9 mouse cellular contexts compared by ENCODE assay signal in genomic region chr5:36089243-36089642, GRCm38 (mm10).
DNase-seq lines count a peak whose midpoint lies in the region; ATAC-seq and TF ChIP-seq lines count a peak whose summit lies in the region.
"Had no signal": no experiment of that assay in that cellular context is flagged by ENCODE, and none has a peak within 500 bp of the region (broad histone marks: within the 10 kb centered on the region; RNA-seq: fewer than 3 reads in every experiment).

No protein-coding gene starts in this region.

- H3K27me3 ChIP-seq in kidney, postnatal 0 days (ENCODE audit: insufficient read depth, low read length): no peaks in the 10 kb centered on the region
- H3K27me3 ChIP-seq in forebrain, embryonic 12.5 days: peaks cover 4% of the 10 kb centered on the region
- H3K27me3 ChIP-seq: limb, embryonic 13.5 days had no signal

- 47% methylated on average over 2 of the region's 2 CpGs for WGBS in kidney, postnatal 0 days
- 91% methylated on average over 2 of the region's 2 CpGs for WGBS in forebrain, embryonic 12.5 days

- H3K9me3 ChIP-seq in kidney, postnatal 0 days (replicated peaks; ENCODE audit: low read length): no peaks in the 10 kb centered on the region
- no peaks in the 10 kb centered on the region for H3K9me3 ChIP-seq in forebrain, embryonic 12.5 days
- H3K9me3 ChIP-seq: limb, embryonic 13.5 days had no signal

- H3K36me3 ChIP-seq in kidney, postnatal 0 days (ENCODE audit: insufficient read depth, low read length): no peaks in the 10 kb centered on the region
- H3K36me3 ChIP-seq in forebrain, embryonic 12.5 days (replicated peaks): no peaks in the 10 kb centered on the region
- H3K36me3 ChIP-seq: limb, embryonic 13.5 days had no signal

- intact Hi-C loops in gastrocnemius, postnatal 14 days (cut with DNase I; ENCODE audit: low total_unique reads): no loop called here

- no peak for TF ChIP-seq CTCF in kidney, postnatal 0 days (IDR thresholded peaks at IDR 0.05; ENCODE audit: low read depth)
- TF ChIP-seq CTCF in bone marrow macrophage, adult 2 months (IDR thresholded peaks at IDR 0.05; ENCODE audit: low read depth, low read length): no peak

- TF ChIP-seq POLR2A in bone marrow macrophage, adult 2 months (IDR thresholded peaks at IDR 0.05; ENCODE audit: borderline replicate concordance, low read depth, low read length): no peak

- DNase-seq in kidney, postnatal 0 days (ENCODE audit: low spot score): peak; percentile 57
- no peak for DNase-seq in kidney, adult 8-10 months
- peak; percentile 41 for DNase-seq in lung, postnatal 36 days
- DNase-seq in thymus, postnatal 10 days (ENCODE audit: low spot score in 2 of 2): peak; percentile 73 to 77
- DNase-seq in MN1 (ENCODE audit: low spot score): no peak
- DNase-seq in gastrocnemius, postnatal 14 days: no peak

- H3K9ac ChIP-seq in kidney, postnatal 0 days (ENCODE audit: low read depth, low read length): no peak overlapping the region
- H3K9ac ChIP-seq in forebrain, embryonic 12.5 days: no peak overlapping the region
- H3K9ac ChIP-seq: limb, embryonic 13.5 days had no signal

- H3K27ac ChIP-seq in kidney, postnatal 0 days: peak overlapping the region; percentile 20; the same call in 1 of the 2 replicates
- H3K27ac ChIP-seq in bone marrow macrophage, adult 2 months (ENCODE audit: insufficient read depth, low read depth, low read length): peak overlapping the region; percentile 16; the same call in 1 of the 2 replicates
- H3K27ac ChIP-seq in forebrain, embryonic 12.5 days: no peak overlapping the region
- H3K27ac ChIP-seq: limb, embryonic 13.5 days had no signal

- no peak overlapping the region for H3K4me2 ChIP-seq in kidney, postnatal 0 days (ENCODE audit: low read length)
- H3K4me2 ChIP-seq in forebrain, embryonic 12.5 days: no peak overlapping the region
- H3K4me2 ChIP-seq: limb, embryonic 13.5 days had no signal

- no peaks in the 10 kb centered on the region for H3K4me1 ChIP-seq in kidney, postnatal 0 days (replicated peaks; ENCODE audit: insufficient read depth, low read length)
- H3K4me1 ChIP-seq in bone marrow macrophage, adult 2 months (ENCODE audit: control insufficient read depth, insufficient read depth, low read length): no peaks in the 10 kb centered on the region
- peaks cover 10% of the 10 kb centered on the region for H3K4me1 ChIP-seq in forebrain, embryonic 12.5 days

- no peak overlapping the region for H3K4me3 ChIP-seq in kidney, postnatal 0 days (replicated peaks; ENCODE audit: low read depth, low read length)
- no peak overlapping the region for H3K4me3 ChIP-seq in bone marrow macrophage, adult 2 months (ENCODE audit: insufficient read depth, low read length)
- no peak overlapping the region for H3K4me3 ChIP-seq in forebrain, embryonic 12.5 days (replicated peaks)
- H3K4me3 ChIP-seq: limb, embryonic 13.5 days had no signal

- ATAC-seq in kidney, postnatal 0 days (replicated peaks; ENCODE audit: low FRiP score, low read depth): no peak
- ATAC-seq in forebrain, embryonic 12.5 days (ENCODE audit: low FRiP score): no peak

Comparison
In these comparisons a context has a peak if more than half of its experiments do, and no peak if none do; other contexts are left out.
1. DNase-seq: peak in kidney, postnatal 0 days (single experiment), lung, postnatal 36 days (single experiment) and thymus, postnatal 10 days (2 of 2); none in kidney, adult 8-10 months (0 of 2), MN1 (single experiment) and gastrocnemius, postnatal 14 days (single experiment).